In the genomic region with DNA sequence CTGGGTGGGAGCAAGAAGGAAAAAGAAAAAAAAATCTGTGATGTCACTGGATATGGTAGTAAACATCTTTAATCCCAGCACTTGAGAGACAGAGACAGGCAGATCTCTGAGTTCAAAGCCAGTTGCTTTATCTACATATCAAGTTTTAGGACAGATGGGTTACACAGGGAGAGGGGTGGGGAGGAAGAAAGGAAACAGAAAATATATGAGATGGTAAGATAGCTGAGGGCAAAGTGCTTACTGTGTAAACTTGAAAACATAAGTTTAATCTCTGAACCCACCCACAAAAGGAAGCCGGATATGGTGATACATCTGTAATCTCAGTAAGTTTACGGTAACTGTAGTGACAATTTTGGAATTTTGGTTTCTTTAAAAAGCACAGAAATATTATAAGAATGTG, we compare ENCODE assay signal across 41 mouse cellular contexts. TPM values are rescaled to one million over a fixed set of nuclear protein-coding genes. Genes with fewer than 3 reads are reported as not detected.
"Had no signal": no experiment of that assay in that cellular context is flagged by ENCODE, and none has a peak within 500 bp of the region (broad histone marks: within the 10 kb centered on the region; RNA-seq: fewer than 3 reads in every experiment).

No protein-coding gene starts in this region.

- ATAC-seq: hindbrain, embryonic 16.5 days; intestine, embryonic 16.5 days; liver, embryonic 12.5 days had no signal

- H3K4me3 ChIP-seq: gastrocnemius, adult 2 months; heart, embryonic 10.5 days; heart, embryonic 12.5 days; hindbrain, embryonic 10.5 days; hindbrain, embryonic 12.5 days; layer of hippocampus, adult 2 months; limb, embryonic 13.5 days; limb, embryonic 15.5 days; liver, embryonic 12.5 days had no signal

- H3K9ac ChIP-seq: heart, embryonic 12.5 days; hindbrain, embryonic 12.5 days; hindbrain, embryonic 14.5 days; limb, embryonic 13.5 days; limb, embryonic 15.5 days; liver, embryonic 12.5 days; liver, embryonic 14.5 days had no signal

- H3K36me3 ChIP-seq: heart, embryonic 10.5 days; heart, embryonic 12.5 days; hindbrain, embryonic 10.5 days; hindbrain, embryonic 12.5 days; limb, embryonic 13.5 days; limb, embryonic 15.5 days; liver, embryonic 12.5 days had no signal

- H3K27me3 ChIP-seq: heart, embryonic 12.5 days; hindbrain, embryonic 12.5 days; limb, embryonic 13.5 days; limb, embryonic 15.5 days; liver, embryonic 12.5 days had no signal

- H3K4me2 ChIP-seq: heart, embryonic 12.5 days; hindbrain, embryonic 12.5 days; hindbrain, embryonic 14.5 days; limb, embryonic 13.5 days; limb, embryonic 15.5 days; liver, embryonic 12.5 days had no signal

- H3K9me3 ChIP-seq: heart, embryonic 10.5 days; heart, embryonic 12.5 days; hindbrain, embryonic 10.5 days; hindbrain, embryonic 12.5 days; limb, embryonic 13.5 days; limb, embryonic 15.5 days; liver, embryonic 12.5 days had no signal

- H3K27ac ChIP-seq: gastrocnemius, adult 2 months; heart, embryonic 10.5 days; hindbrain, embryonic 10.5 days; hindbrain, embryonic 12.5 days; hindbrain, embryonic 14.5 days; layer of hippocampus, adult 2 months; limb, embryonic 13.5 days; limb, embryonic 15.5 days; liver, embryonic 12.5 days; liver, embryonic 14.5 days had no signal

- H3K4me1 ChIP-seq: heart, embryonic 10.5 days; heart, embryonic 12.5 days; hindbrain, embryonic 10.5 days; hindbrain, embryonic 12.5 days; limb, embryonic 13.5 days; limb, embryonic 15.5 days; liver, embryonic 12.5 days had no signal

- DNase-seq: gastrocnemius, adult 2 months; gastrocnemius, postnatal 10 days; gastrocnemius, postnatal 25 days; heart, adult 18-20 months; heart, postnatal 10 days; heart, postnatal 4 days; kidney, adult 11 months; kidney, adult 2 months; kidney, adult 9 months; kidney, postnatal 10 days; kidney, postnatal 25 days; kidney, postnatal 4 days; layer of hippocampus, postnatal 36 days; left cerebral cortex, postnatal 4 days had no signal

RNA-seq across cellular contexts. Expression of a gene that starts 46.0 kb away (rescaled TPM):
- total RNA-seq: gastrocnemius, adult 2 months; gastrocnemius, postnatal 10 days; gastrocnemius, postnatal 25 days; gastrocnemius, postnatal 4 days; granulocyte monocyte progenitor cell, adult 5-6 weeks; heart, adult 18-20 months; heart, adult 8-10 months; heart, postnatal 10 days; heart, postnatal 25 days; heart, postnatal 4 days; layer of hippocampus, adult 2 months; layer of hippocampus, postnatal 10 days; layer of hippocampus, postnatal 36 days; left cerebral cortex, adult 18-20 months; left cerebral cortex, adult 8-10 months; left cerebral cortex, postnatal 10 days; left cerebral cortex, postnatal 25 days; left cerebral cortex, postnatal 4 days; liver, adult 2 months had no signal
- polyA plus RNA-seq: heart, embryonic 10.5 days; heart, embryonic 12.5 days; heart, embryonic 14.5 days; heart, embryonic 16.5 days; hindbrain, embryonic 10.5 days; hindbrain, embryonic 12.5 days; hindbrain, embryonic 14.5 days; hindbrain, embryonic 16.5 days; intestine, embryonic 14.5 days; intestine, embryonic 16.5 days; kidney, adult 2 months; kidney, embryonic 16.5 days; limb, embryonic 11.5 days; limb, embryonic 13.5 days; limb, embryonic 15.5 days; liver, adult 2 months; liver, embryonic 12.5 days; liver, embryonic 14.5 days had no signal
